ENCODE assay signal across 9 mouse cellular contexts in the genomic region with DNA sequence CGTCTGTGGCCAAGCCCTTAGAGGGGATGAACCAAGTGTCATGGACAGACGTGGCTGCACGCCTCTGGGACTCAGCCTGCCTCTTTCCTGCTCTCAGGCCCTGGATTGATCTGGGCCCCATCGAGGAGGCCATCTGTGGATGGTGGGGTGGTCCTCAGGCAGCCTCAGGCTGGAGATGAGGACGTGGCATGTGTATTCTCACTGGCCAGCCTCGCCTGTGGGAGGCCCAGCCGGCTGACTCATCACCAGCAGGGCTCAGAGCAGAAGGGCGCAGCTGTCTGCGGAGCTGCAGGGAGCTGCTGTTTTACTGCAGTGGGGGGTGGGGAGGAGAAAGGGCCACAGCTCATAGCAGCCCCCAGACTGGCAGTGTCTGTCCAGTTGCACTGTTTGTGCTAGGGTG.
DNase-seq lines count a peak whose midpoint lies in the region; ATAC-seq and TF ChIP-seq lines count a peak whose summit lies in the region.
"Had no signal": no experiment of that assay in that cellular context is flagged by ENCODE, and none has a peak within 500 bp of the region (broad histone marks: within the 10 kb centered on the region; RNA-seq: fewer than 3 reads in every experiment).

No protein-coding gene starts in this region.

- H3K36me3 ChIP-seq in hindbrain, embryonic 11.5 days (ENCODE audit: control insufficient read depth, insufficient read depth, low read length), result no peaks in the 10 kb centered on the region
- no peaks in the 10 kb centered on the region for H3K36me3 ChIP-seq in hindbrain, postnatal 0 days (ENCODE audit: insufficient read depth, low read length)
- no peaks in the 10 kb centered on the region for H3K36me3 ChIP-seq in neural tube, embryonic 11.5 days (ENCODE audit: control insufficient read depth, insufficient read depth, low read length)

- peak; percentile 25 for DNase-seq in hindbrain, embryonic 11.5 days (ENCODE audit: low spot score)
- DNase-seq in hindbrain, postnatal 0 days (ENCODE audit: low spot score), result no peak
- peak; percentile 40 for DNase-seq in adipocyte (ENCODE audit: low spot score)
- DNase-seq in gastrocnemius, postnatal 25 days, result peak; percentile 68
- peak; percentile 8 to 51 for DNase-seq in kidney, postnatal 25 days
- peak; percentile 34 for DNase-seq in neural tube, embryonic 11.5 days (ENCODE audit: low spot score)
- no peak for DNase-seq in cerebellum, adult 18-20 months
- DNase-seq in spleen, postnatal 10 days (ENCODE audit: low spot score in 2 of 2), result no peak

- H3K27me3 ChIP-seq in hindbrain, embryonic 11.5 days (ENCODE audit: control insufficient read depth, insufficient read depth, low read length), result no peaks in the 10 kb centered on the region
- no peaks in the 10 kb centered on the region for H3K27me3 ChIP-seq in hindbrain, postnatal 0 days (ENCODE audit: insufficient read depth, low read length)
- H3K27me3 ChIP-seq in neural tube, embryonic 11.5 days (ENCODE audit: control insufficient read depth, insufficient read depth, low read length), result no peaks in the 10 kb centered on the region

- H3K4me1 ChIP-seq in hindbrain, embryonic 11.5 days (replicated peaks; ENCODE audit: control insufficient read depth, insufficient read depth, low read length), result no peaks in the 10 kb centered on the region
- no peaks in the 10 kb centered on the region for H3K4me1 ChIP-seq in hindbrain, postnatal 0 days (ENCODE audit: insufficient read depth, low read length)
- no peaks in the 10 kb centered on the region for H3K4me1 ChIP-seq in neural tube, embryonic 11.5 days (ENCODE audit: control insufficient read depth, insufficient read depth, low read length)

- WGBS in hindbrain, embryonic 11.5 days, result 37% methylated on average over 9 of the region's 9 CpGs
- WGBS in hindbrain, postnatal 0 days, result 39% methylated on average over 9 of the region's 9 CpGs
- WGBS in neural tube, embryonic 11.5 days, result 30% methylated on average over 9 of the region's 9 CpGs

- H3K4me2 ChIP-seq in hindbrain, embryonic 11.5 days (replicated peaks; ENCODE audit: low read depth, low read length), result no peak overlapping the region
- H3K4me2 ChIP-seq in hindbrain, postnatal 0 days (ENCODE audit: low read depth, low read length), result no peak overlapping the region
- no peak overlapping the region for H3K4me2 ChIP-seq in neural tube, embryonic 11.5 days (ENCODE audit: low read depth)

- H3K4me3 ChIP-seq in hindbrain, embryonic 11.5 days (ENCODE audit: low read depth, low read length), result no peak overlapping the region
- no peak overlapping the region for H3K4me3 ChIP-seq in hindbrain, postnatal 0 days (ENCODE audit: low read length)
- H3K4me3 ChIP-seq in neural tube, embryonic 11.5 days (ENCODE audit: low read depth, low read length), result no peak overlapping the region

- H3K9me3 ChIP-seq in hindbrain, embryonic 11.5 days (ENCODE audit: control insufficient read depth, low read length), result no peaks in the 10 kb centered on the region
- no peaks in the 10 kb centered on the region for H3K9me3 ChIP-seq in hindbrain, postnatal 0 days (ENCODE audit: low read length)
- H3K9me3 ChIP-seq in neural tube, embryonic 11.5 days (ENCODE audit: control insufficient read depth, low read length), result no peaks in the 10 kb centered on the region

- no peak; the same call in 1 of the 2 replicates for ATAC-seq in hindbrain, embryonic 11.5 days (ENCODE audit: low FRiP score)
- ATAC-seq in hindbrain, postnatal 0 days, result no peak
- no peak for ATAC-seq in neural tube, embryonic 11.5 days (ENCODE audit: insufficient read depth, low FRiP score, low TSS enrichment)

- no peak overlapping the region for H3K9ac ChIP-seq in hindbrain, embryonic 11.5 days (ENCODE audit: low read depth, low read length)
- H3K9ac ChIP-seq in hindbrain, postnatal 0 days (replicated peaks; ENCODE audit: low read length), result no peak overlapping the region
- H3K9ac ChIP-seq in neural tube, embryonic 11.5 days (ENCODE audit: low read length), result no peak overlapping the region
- H3K9ac ChIP-seq: liver, embryonic 14.5 days had no signal

- H3K27ac ChIP-seq in hindbrain, embryonic 11.5 days (ENCODE audit: low read depth, low read length), result no peak overlapping the region
- no peak overlapping the region for H3K27ac ChIP-seq in hindbrain, postnatal 0 days
- no peak overlapping the region for H3K27ac ChIP-seq in neural tube, embryonic 11.5 days (ENCODE audit: low read depth, low read length)
- H3K27ac ChIP-seq: liver, embryonic 14.5 days had no signal

- no peak for TF ChIP-seq CTCF in hindbrain, postnatal 0 days (IDR thresholded peaks at IDR 0.05; ENCODE audit: low read depth)

Comparison
In these comparisons a context has a peak if more than half of its experiments do, and no peak if none do; other contexts are left out.
1. DNase-seq: peak in hindbrain, embryonic 11.5 days (single experiment), adipocyte (single experiment), gastrocnemius, postnatal 25 days (single experiment), kidney, postnatal 25 days (2 of 2) and neural tube, embryonic 11.5 days (single experiment); none in hindbrain, postnatal 0 days (single experiment), cerebellum, adult 18-20 months (0 of 2) and spleen, postnatal 10 days (0 of 2).